Mouse (Mus musculus): ENCODE measurements at regions not wholly inside any gene's neighbourhood (a gene's known extent, or its start where the extent isn't known, plus 50 kb on each side); places are given as distances from the start of the nearest gene placed in this dataset.

DNA sequence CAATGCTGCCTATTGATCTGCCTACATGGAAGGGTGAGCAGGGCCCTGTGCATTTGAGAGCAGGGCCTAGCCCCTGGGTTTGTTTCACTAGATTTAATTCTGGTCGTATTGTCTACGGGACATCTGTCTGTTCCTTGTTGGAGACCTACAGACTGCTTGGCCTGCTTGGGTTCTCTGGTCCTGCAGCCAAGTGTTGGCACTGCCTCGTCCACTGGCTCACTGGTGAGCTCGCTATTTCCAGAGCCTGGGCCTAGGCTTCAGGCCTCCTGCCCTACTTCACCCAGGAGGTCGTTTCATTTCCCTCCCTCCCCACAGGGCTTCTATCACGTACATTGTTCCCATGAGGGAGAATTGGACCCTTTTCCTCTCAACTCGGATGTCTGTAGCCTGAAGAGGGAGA, 62.2 kb upstream of the Blcap start:
- no peak for DNase-seq (ENCODE audit: low spot score in 2 of 2)
- intact Hi-C loops (cut with DNase I), result no loop called here

DNA sequence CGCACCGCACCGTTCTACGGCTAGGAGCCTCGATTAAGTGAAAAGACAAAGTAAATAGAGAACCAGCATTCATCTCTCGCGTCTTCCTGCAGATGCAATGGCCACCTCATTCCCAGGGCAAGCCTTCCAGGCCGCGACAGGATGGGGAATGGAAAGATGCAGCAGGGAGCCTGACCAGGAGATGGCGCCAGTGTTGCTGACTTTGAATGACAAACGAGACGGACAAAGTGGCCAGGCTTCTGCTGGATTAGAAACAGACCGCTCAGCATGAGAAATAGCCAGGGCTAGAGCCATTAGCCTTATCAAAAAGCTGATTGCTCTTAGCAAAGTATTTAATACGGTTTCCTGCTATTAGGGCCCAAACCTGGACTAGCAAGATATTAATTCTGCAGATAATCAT, 64.6 kb upstream of the Blcap start:
- DNase-seq (ENCODE audit: low spot score in 2 of 2), result peak; percentile 86 to 94
- intact Hi-C loops (cut with DNase I), result loop anchor here (5.0 kb wide), 1 partner anchor 352 kb away; no protein-coding TSS in a partner anchor

DNA sequence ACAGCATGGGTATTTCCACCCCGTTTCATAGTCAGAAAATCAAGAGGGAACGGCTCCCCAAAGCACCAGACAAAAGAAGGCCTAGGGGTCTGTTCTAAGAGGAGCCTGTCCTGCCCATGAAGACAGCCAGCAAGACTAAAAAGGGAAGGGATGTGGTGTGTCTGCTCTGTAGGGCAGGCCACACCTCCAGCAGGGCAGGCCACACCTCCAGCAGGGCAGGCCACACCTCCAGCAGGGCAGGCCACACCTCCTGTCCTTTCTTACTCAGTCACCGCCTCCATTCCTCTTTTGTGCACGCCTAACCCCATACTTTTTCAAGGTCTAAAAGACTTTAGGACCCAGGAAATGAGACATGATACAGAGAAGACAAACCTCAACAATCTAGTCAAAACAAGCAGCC, 69.8 kb upstream of the Blcap start:
- intact Hi-C loops (cut with DNase I), result no loop called here
- no peak for DNase-seq (ENCODE audit: low spot score in 2 of 2)

DNA sequence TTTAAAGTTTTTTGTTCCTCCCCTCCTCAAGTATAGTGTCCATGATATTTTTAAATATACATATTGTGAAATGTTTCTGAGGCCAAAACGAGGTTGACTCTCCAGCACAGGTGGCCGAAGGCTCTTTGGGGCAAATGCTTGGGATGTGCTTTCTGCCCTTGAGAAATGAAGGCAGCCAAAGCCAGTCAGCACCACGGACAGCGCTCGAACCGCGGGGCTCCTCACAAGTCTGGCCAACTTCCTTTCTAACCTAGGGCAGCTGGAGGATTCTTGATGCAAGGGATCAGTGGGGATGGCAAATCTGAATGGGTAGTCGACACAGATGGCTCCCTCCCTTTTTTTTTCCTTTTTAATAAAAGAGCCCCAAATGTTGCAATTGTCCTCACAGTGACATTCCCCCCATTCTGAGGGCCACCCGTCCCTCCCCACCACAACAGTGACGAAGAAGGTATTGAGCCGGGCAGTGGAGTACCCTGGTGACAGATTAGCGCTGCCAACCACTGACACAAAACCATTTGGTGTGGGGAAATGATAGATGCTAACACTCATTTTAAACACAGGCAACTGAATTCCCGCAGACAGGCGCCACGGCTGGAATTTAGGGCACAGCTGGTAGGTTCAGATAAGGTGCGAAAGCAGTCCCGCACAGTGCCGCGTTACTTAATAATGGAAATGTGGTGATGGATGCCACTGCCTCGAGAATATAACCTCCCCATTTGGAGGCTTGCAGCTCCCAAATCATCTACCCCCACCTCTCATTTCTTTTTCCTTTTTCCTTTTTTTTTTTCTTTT, 73.4 kb upstream of the Ctnnbl1 start:
- intact Hi-C loops (cut with DNase I), result no loop called here
- no peak for DNase-seq (ENCODE audit: low spot score in 2 of 2)

DNA sequence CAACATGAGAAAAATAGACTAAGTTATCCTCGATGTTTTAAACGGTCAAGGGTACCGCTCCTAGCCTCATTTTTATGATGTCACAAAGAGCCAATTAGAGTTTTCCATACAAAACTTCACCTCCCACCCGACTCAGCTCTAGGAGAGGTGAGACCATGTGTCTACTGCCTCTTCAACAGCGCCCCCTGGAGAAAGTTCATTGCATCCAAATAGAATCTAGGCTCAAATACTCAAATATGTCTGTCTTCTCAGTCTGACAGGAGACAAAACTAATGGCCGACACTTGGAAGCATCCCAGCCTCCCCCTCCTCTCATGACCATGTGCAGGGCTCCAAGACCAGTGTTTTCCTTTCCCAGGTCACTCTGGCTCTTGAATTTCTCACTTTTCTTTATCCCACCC, 72.7 kb upstream of the Ctnnbl1 start:
- intact Hi-C loops (cut with DNase I), result no loop called here
- DNase-seq (ENCODE audit: low spot score in 2 of 2), result no peak

DNA sequence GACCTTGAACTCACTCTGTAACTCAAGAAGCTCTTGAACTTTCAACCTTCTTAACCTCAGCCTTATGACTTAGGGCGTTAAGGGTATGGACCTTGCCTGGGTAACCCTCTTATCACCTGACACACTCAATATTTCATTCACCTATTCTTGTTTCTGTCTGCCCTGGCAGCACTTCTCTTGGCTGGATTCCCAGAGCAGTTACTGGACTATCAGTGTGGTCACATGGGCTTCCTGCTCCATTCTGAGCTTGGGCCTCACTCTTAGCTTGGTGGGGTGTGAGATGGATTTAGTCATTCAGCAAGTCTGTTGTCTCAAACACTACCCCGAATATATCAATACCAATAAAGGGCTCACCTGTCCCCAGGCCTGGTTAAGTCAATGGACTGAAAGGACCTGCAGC, 67.0 kb upstream of the Ctnnbl1 start:
- DNase-seq (ENCODE audit: low spot score in 2 of 2), result no peak
- intact Hi-C loops (cut with DNase I), result no loop called here

DNA sequence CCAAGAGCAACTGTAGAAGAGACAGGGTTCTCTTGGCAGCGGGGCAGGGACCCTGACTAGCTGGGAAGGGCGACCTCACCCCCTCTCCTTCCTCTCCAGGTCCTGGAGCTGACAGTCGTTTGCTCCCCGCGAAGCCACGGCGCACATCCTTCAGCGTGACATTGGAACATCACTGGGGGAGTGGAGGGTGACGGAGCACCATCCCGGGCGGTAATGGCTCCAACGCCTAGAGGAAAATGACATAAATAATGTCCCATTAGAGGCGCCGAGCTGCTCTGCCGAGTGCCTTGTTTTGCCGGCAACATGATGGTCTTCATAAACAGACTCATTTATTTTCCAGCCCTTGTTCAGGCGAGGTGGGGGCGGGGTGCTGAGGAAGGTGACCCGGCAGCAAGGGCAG, 62.3 kb upstream of the Ctnnbl1 start:
- intact Hi-C loops (cut with DNase I), result no loop called here
- no peak for DNase-seq (ENCODE audit: low spot score in 2 of 2)

DNA sequence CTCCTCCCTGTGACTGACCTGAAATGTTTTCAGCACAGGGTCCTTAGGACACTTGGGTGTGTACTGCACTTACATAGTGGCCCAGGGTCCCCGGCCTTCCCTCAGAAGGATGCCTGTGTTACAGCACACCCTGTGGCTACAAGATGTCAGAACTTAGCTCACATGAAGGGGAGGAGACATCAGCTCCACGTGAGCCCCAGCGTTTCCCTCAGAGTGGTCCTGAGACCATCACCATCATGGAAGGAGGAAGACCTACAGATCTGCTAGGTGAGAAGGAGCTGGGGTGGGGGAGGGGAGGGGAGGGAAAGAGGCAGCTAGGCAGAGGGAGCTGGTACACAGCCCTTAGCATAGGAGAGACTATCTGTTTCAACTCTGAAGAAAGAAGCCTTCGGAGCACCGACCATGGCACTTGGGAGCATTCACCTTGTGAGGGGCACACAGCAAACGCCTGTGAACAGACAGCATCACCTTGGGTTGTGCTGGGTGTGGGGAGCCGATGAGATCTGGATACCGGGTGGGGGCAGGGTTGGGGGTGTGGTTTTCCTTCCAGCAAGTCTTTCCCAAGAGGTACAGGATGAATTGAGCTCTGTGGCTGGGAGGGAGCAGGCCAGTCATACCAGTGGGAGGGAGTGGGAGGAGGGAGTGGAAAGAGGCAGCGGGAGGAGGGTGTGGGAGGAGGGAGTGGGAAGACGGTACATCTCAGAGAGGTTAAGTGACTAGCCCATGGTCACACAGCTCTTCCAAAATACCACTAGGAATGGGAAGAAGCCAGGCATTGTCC, 60.6 kb upstream of the Ctnnbl1 start:
- DNase-seq (ENCODE audit: low spot score in 2 of 2), result no peak
- intact Hi-C loops (cut with DNase I), result no loop called here

DNA sequence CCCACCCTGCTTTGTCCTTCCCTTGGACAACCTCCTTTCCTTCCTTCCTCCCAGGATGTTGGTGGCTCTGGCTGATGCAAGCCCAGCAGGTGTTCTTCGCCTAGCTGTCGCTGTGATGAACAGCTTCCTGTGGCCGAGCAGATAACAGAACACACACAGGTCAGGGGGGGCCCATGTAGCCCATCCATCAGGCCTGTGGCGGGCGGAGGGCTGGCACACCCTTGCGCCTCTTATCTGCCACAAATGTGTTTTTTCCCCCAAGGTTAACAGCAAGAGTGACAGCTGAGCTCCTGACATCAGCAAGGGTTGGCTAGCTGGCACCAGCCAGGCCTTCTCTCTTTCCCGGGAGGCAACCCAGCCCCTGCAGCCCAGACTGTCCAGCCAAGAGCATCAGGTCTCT, 59.9 kb upstream of the Ctnnbl1 start:
- DNase-seq (ENCODE audit: low spot score in 2 of 2), result no peak
- intact Hi-C loops (cut with DNase I), result no loop called here

DNA sequence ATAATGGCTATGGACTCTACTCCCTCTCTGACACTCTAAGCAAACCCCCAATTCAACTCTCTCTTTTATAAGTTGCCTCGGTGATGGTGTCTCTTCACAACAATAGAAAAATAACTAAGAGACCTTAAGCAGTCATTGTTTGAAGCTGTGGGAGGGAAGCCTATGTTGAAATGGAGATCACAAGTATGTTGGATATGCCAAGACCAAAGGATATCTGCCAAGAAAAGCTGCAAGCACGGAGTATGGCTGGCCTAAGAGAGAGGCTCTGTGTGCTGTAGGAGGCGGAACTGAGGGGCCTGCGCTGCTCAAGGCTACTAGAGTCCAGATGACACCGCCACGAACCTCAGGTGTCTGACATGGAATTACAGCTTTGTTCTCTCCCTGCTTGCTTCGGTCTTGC, 55.3 kb upstream of the Ctnnbl1 start:
- intact Hi-C loops (cut with DNase I), result no loop called here
- DNase-seq (ENCODE audit: low spot score in 2 of 2), result no peak
